Mouse (Mus musculus) G1E-ER4 (cell line): ENCODE results near the gene Slc12a3. TPM values are rescaled to one million over a fixed set of nuclear protein-coding genes. Genes with fewer than 3 reads are reported as not detected.

Experiments
- GATA1 ChIP-seq: IDR thresholded peaks from one replicate; pipeline ENCODE4 v1.8.0; 2012; ENCODE audit warnings: low read length, inconsistent platforms
- polyA plus RNA-seq: library from polyadenylated mRNA; stranded (reverse); fragments of >175 nt; gene quantifications from 2 replicates; pipeline ENCODE4 v1.2.3, GENCODE M21; 2012

Slc12a3 gene
- not detected in 2 replicates for polyA plus RNA-seq

- TF ChIP-seq GATA1: no peak
Measured at GRCm38 (mm10) chr8:94328932-94329728, at the start of gene Slc12a3. TSS of gene Slc12a3 (plus strand) at chr8:94329201.

- TF ChIP-seq GATA1: no peak
Measured at GRCm38 (mm10) chr8:94280001-94280613, 48.9 kb upstream of the Slc12a3 start.

GRCm38 (mm10) chr8:94282453-94282985 is 46.5 kb upstream of the Slc12a3 start:
- no peak for TF ChIP-seq GATA1

GRCm38 (mm10) chr8:94284204-94284603 is 44.8 kb upstream of the Slc12a3 start:
- no peak for TF ChIP-seq GATA1

- no peak for TF ChIP-seq GATA1
Measured at GRCm38 (mm10) chr8:94290606-94291005, 38.4 kb upstream of the Slc12a3 start.

- TF ChIP-seq GATA1: no peak
Measured at GRCm38 (mm10) chr8:94292072-94292471, 36.9 kb upstream of the Slc12a3 start.

GRCm38 (mm10) chr8:94292626-94293025 is 36.4 kb upstream of the Slc12a3 start:
- TF ChIP-seq GATA1: no peak

DNA sequence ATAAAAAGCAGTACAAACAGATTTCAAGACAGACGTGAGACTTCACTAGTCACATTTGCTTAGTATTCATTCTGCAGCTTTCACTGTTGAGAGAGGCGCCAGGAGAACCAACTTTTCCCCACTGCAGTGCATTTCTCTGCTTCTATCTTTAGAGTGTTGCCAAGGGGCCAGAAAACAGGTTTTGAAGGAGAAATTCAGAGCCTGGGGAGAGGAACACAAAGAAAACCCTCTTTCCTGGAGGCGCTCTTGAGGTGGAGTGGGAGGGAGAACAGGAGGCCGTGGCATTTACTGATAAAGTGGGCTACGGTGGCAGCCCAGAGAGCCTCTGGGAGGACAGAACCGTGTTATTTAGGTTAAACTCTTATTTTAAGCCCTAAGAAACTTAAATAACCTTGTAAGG is 33.3 kb upstream of the Slc12a3 start:
- no peak for TF ChIP-seq GATA1

GRCm38 (mm10) chr8:94296312-94296991 is 32.5 kb upstream of the Slc12a3 start:
- no peak for TF ChIP-seq GATA1

DNA sequence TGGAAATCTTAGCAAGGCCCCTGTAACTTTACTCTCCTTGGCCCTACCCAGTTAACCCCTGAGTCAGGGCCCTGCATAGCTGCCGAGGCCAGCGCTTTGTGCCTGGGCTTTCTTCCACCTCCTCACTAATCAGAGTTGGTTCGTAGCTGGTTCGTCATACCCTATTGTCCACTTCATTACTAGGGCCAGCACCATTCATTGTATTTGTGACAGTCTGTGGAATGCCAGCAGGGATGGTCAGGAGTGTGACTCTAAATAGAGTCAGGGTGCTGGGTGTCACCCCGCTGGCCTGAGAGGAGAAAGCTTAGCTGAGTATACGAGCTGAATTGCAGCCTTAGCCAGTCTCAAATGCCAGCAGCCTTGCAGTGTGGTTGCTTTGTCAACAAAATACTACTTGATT is 31.9 kb upstream of the Slc12a3 start:
- no peak for TF ChIP-seq GATA1

GRCm38 (mm10) chr8:94300809-94301208 is 28.2 kb upstream of the Slc12a3 start:
- no peak for TF ChIP-seq GATA1

GRCm38 (mm10) chr8:94304412-94304811 is 24.6 kb upstream of the Slc12a3 start:
- no peak for TF ChIP-seq GATA1

DNA sequence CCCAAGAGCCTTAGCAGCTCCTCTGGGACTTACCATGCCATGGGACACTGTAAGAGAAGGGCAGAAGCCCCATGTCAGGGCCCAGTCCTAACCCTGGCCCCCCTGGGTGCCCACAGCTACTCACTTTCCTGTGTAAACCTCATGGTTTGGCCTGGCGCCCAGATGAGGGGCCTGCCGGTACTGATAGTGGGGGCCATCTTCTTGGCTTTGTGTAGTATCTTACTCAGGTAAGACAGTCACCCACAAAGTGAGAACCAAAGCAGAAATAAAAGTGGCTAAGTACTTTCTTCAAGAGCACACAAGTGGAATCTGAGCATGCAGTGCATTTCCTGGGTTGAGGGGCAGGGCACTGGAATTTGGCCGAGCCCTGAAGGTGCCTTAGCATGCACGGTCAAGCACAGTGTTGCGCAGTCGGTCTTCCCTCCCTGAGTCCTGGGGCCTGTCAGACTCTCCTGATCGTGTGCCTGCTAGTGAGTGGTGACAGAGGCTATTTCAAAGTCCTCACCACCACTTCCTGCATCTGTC is 21.9 kb upstream of the Slc12a3 start:
- TF ChIP-seq GATA1: no peak

- no peak for TF ChIP-seq GATA1
Measured at GRCm38 (mm10) chr8:94307652-94308051, 21.3 kb upstream of the Slc12a3 start.

GRCm38 (mm10) chr8:94314069-94314468 is 14.9 kb upstream of the Slc12a3 start:
- no peak for TF ChIP-seq GATA1

- no peak for TF ChIP-seq GATA1
Measured at GRCm38 (mm10) chr8:94317249-94317648, 11.8 kb upstream of the Slc12a3 start.
